Mouse (Mus musculus): ENCODE measurements around the gene Arhgef3.

DNA sequence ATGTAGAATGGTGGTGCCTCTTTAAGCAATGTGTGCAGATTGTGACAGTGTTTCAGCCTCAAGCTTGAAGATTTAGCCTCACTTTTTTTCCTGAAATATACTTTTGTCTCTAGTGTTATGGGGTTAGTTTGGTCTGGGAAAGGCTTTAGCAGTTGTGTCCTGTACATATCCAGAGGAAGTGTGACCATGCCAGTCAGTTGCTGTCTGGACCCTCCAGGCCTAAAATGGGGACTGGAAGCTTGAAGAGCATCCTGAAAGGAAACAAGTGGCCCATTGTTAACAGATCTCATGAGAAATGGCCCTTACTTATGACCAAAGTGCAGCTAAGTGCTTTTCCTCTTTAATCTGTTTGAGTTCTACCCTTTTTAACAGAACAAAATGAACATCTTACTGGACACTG, 273.9 kb downstream of the Arhgef3 start:
- TF ChIP-seq CTCF (IDR thresholded peaks at IDR 0.05; ENCODE audit: low read depth, low read length) (no peak), GATA2 (IDR thresholded peaks at IDR 0.05; ENCODE audit: borderline replicate concordance, low read depth, low read length) (no peak)

All from G1E (cell line).